Mouse (Mus musculus): Measurements from ENCODE around the gene Gon4l. TPM values are rescaled to one million over a fixed set of nuclear protein-coding genes. Genes with fewer than 3 reads are reported as not detected.
"Not testable (repeated sequence)": the region's sequence is repeated elsewhere in the genome, so short reads cannot be mapped to it uniquely, and the experiment has no call there.

Gene Gon4l
- polyA plus RNA-seq, 1 experiment from 2014 or later: 13.0 TPM

- no peak for ATAC-seq (ENCODE audit: low FRiP score)
- Histone ChIP-seq H3K27ac (no peak overlapping the region), H3K36me3 (peaks cover 86% of the 10 kb centered on the region), H3K9ac (no peak overlapping the region), H3K4me3 (no peak overlapping the region), H3K4me2 (no peak overlapping the region), H3K27me3 (no peaks in the 10 kb centered on the region), H3K4me1 (replicated peaks) (no peaks in the 10 kb centered on the region), H3K9me3 (no peaks in the 10 kb centered on the region)
- 92% methylated on average over 3 of the region's 3 CpGs for WGBS
These were observed 27.1 kb downstream of the Gon4l start for GRCm38 (mm10) chr3:88862129-88862528.

GRCm38 (mm10) chr3:88866735-88867134 lies 31.7 kb downstream of the Gon4l start:
- H3K4me3 ChIP-seq; H3K4me1 ChIP-seq (replicated peaks); H3K9ac ChIP-seq; H3K27me3 ChIP-seq; H3K4me2 ChIP-seq; H3K27ac ChIP-seq; ATAC-seq (ENCODE audit: low FRiP score); H3K9me3 ChIP-seq: not testable (repeated sequence)
- whole genome bisulfite sequencing: no CpG with 5 or more reads among the region's 3 CpGs
- H3K36me3 ChIP-seq: peaks cover 44% of the 10 kb centered on the region

- H3K36me3 ChIP-seq: peaks cover 40% of the 10 kb centered on the region
- not testable (repeated sequence) for H3K9ac ChIP-seq; H3K4me1 ChIP-seq (replicated peaks); H3K9me3 ChIP-seq; H3K27me3 ChIP-seq; H3K4me3 ChIP-seq; H3K27ac ChIP-seq; ATAC-seq (ENCODE audit: low FRiP score); H3K4me2 ChIP-seq
- WGBS: no CpG with 5 or more reads among the region's 8 CpGs
These were observed 32.1 kb downstream of the Gon4l start for GRCm38 (mm10) chr3:88867177-88867576.

GRCm38 (mm10) chr3:88868449-88868848 lies 33.4 kb downstream of the Gon4l start:
- not testable (repeated sequence) for H3K4me2 ChIP-seq; H3K4me3 ChIP-seq; ATAC-seq (ENCODE audit: low FRiP score); H3K4me1 ChIP-seq (replicated peaks); H3K27ac ChIP-seq; H3K9ac ChIP-seq; H3K9me3 ChIP-seq; H3K27me3 ChIP-seq
- peaks cover 28% of the 10 kb centered on the region for H3K36me3 ChIP-seq
- 100% methylated on average over 1 of the region's 4 CpGs for WGBS

- H3K36me3 ChIP-seq: peaks cover 20% of the 10 kb centered on the region
- H3K4me3 ChIP-seq; H3K27ac ChIP-seq; H3K4me2 ChIP-seq; ATAC-seq (ENCODE audit: low FRiP score); H3K4me1 ChIP-seq (replicated peaks); H3K9me3 ChIP-seq; H3K9ac ChIP-seq; H3K27me3 ChIP-seq: not testable (repeated sequence)
- WGBS: 95% methylated on average over 4 of the region's 4 CpGs
These were observed 47.5 kb downstream of the Gon4l start for GRCm38 (mm10) chr3:88882536-88882935.

- H3K4me2 ChIP-seq; H3K27me3 ChIP-seq; H3K4me1 ChIP-seq (replicated peaks); H3K27ac ChIP-seq; ATAC-seq (ENCODE audit: low FRiP score); H3K9me3 ChIP-seq; H3K9ac ChIP-seq; H3K4me3 ChIP-seq: not testable (repeated sequence)
- peaks cover 30% of the 10 kb centered on the region for H3K36me3 ChIP-seq
- 97% methylated on average over 7 of the region's 7 CpGs for WGBS
These were observed 58.0 kb downstream of the Gon4l start for GRCm38 (mm10) chr3:88893011-88893410.

GRCm38 (mm10) chr3:88904803-88905202 lies 69.8 kb downstream of the Gon4l start:
- Histone ChIP-seq H3K27me3 (no peaks in the 10 kb centered on the region), H3K4me2 (no peak overlapping the region), H3K9ac (no peak overlapping the region), H3K36me3 (peaks cover 88% of the 10 kb centered on the region), H3K4me1 (replicated peaks) (no peaks in the 10 kb centered on the region), H3K4me3 (no peak overlapping the region), H3K9me3 (no peaks in the 10 kb centered on the region), H3K27ac (no peak overlapping the region)
- ATAC-seq (ENCODE audit: low FRiP score): no peak
- 94% methylated on average over 3 of the region's 3 CpGs for WGBS

- WGBS: 90% methylated on average over 6 of the region's 6 CpGs
- peaks cover 91% of the 10 kb centered on the region for H3K36me3 ChIP-seq
- H3K4me3 ChIP-seq: no peak overlapping the region
These were observed 70.2 kb downstream of the Gon4l start for GRCm38 (mm10) chr3:88905209-88905608.

GRCm38 (mm10) chr3:88905741-88906140 lies 70.7 kb downstream of the Gon4l start:
- Histone ChIP-seq H3K4me3 (no peak overlapping the region), H3K27me3 (no peaks in the 10 kb centered on the region), H3K36me3 (peaks cover 92% of the 10 kb centered on the region), H3K9me3 (no peaks in the 10 kb centered on the region), H3K4me2 (no peak overlapping the region), H3K27ac (no peak overlapping the region), H3K9ac (no peak overlapping the region), H3K4me1 (replicated peaks) (no peaks in the 10 kb centered on the region)
- ATAC-seq (ENCODE audit: low FRiP score): no peak
- WGBS: 88% methylated on average over 2 of the region's 2 CpGs

More at GRCm38 (mm10) chr3:88905209-88905608, 70.2 kb downstream of the Gon4l start:
- Histone ChIP-seq H3K4me1 (replicated peaks) (no peaks in the 10 kb centered on the region), H3K27me3 (no peaks in the 10 kb centered on the region), H3K27ac (no peak overlapping the region), H3K4me2 (no peak overlapping the region), H3K9ac (no peak overlapping the region), H3K9me3 (no peaks in the 10 kb centered on the region)
- ATAC-seq (ENCODE audit: low FRiP score): no peak

- H3K4me2 ChIP-seq: no peak overlapping the region
- no peaks in the 10 kb centered on the region for H3K9me3 ChIP-seq
- no peaks in the 10 kb centered on the region for H3K4me1 ChIP-seq (replicated peaks)
- peaks cover 94% of the 10 kb centered on the region for H3K36me3 ChIP-seq
- no peak overlapping the region for H3K9ac ChIP-seq
- H3K27me3 ChIP-seq: no peaks in the 10 kb centered on the region
- no peak overlapping the region for H3K27ac ChIP-seq
- no peak for ATAC-seq (ENCODE audit: low FRiP score)
- WGBS: 95% methylated on average over 6 of the region's 6 CpGs
- no peak overlapping the region for H3K4me3 ChIP-seq
These were observed 71.5 kb downstream of the Gon4l start for GRCm38 (mm10) chr3:88906393-88907159.

- WGBS: 93% methylated on average over 7 of the region's 7 CpGs
- Histone ChIP-seq H3K9me3 (no peaks in the 10 kb centered on the region), H3K4me2 (peak overlapping the region; percentile 75), H3K27ac (no peak overlapping the region), H3K27me3 (no peaks in the 10 kb centered on the region), H3K36me3 (peaks cover 48% of the 10 kb centered on the region), H3K4me3 (peak overlapping the region; percentile 75; the same call in 1 of the 2 replicates), H3K4me1 (replicated peaks) (peaks cover 22% of the 10 kb centered on the region), H3K9ac (no peak overlapping the region)
- ATAC-seq (ENCODE audit: low FRiP score): no peak
These were observed 77.6 kb downstream of the Gon4l start for GRCm38 (mm10) chr3:88912585-88912984.

- WGBS: under 1% methylated on average over 60 of the region's 62 CpGs
- peaks cover 37% of the 10 kb centered on the region for H3K36me3 ChIP-seq
- peaks cover 22% of the 10 kb centered on the region for H3K4me1 ChIP-seq (replicated peaks)
- ATAC-seq (ENCODE audit: low FRiP score): peak; percentile 97
- no peaks in the 10 kb centered on the region for H3K27me3 ChIP-seq
- no peaks in the 10 kb centered on the region for H3K9me3 ChIP-seq
- H3K4me3 ChIP-seq: peak within 1 kb of the TSS; percentile 75
- peak within 1 kb of the TSS; percentile 87 for H3K9ac ChIP-seq
- peak within 1 kb of the TSS; percentile 75 for H3K4me2 ChIP-seq
- H3K27ac ChIP-seq: peak within 1 kb of the TSS; percentile 92
These were observed 78.7 kb downstream of the Gon4l start, which contains the start of gene Msto1 for GRCm38 (mm10) chr3:88913511-88914383. Gene Msto1, minus strand, starts transcription at chr3:88913999.
